Mouse (Mus musculus): ENCODE measurements around the gene Gm9045.

DNA sequence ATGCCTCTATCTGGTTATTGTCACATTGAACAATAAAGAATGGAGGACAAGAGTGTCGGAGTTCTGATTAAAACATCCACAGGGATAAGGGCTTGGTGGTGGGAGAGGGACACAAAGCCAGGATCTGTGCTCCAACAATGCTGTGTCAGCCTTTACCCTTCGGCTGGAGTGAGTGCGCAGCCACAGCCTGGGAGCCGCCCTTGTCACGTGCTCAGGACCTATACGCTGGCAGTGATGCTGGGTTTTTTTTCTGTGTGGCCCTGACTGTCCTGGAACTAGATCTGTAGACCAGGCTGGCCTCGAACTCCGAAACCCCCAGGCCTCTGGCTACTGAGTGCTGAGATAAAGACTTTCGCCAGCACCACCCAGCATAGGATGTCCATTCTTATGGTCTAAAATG lies 31.9 kb upstream of the Gm9045 start:
- no peak for TF ChIP-seq GATA1 (IDR thresholded peaks at IDR 0.05; ENCODE audit: low read length)
- no peak for TF ChIP-seq TAL1 (IDR thresholded peaks at IDR 0.05; ENCODE audit: low read length)
